Mouse (Mus musculus) layer of hippocampus, adult 8-10 months (tissue): ENCODE results near the gene Clic1. TPM values are rescaled to one million over a fixed set of nuclear protein-coding genes. Genes with fewer than 3 reads are reported as not detected.
A peak's percentile ranks its signal among the peaks of the same experiment; 100 is the strongest.
"Not testable (repeated sequence)": the region's sequence is repeated elsewhere in the genome, so short reads cannot be mapped to it uniquely, and the experiment has no call there.

Source experiments
- DNase-seq, 2 experiments: peaks; one replicate each; pipeline ENCODE4 v3.0.0; 2022; ENCODE audit warnings: low spot score in 2 of 2
- total RNA-seq, 4 experiments: library from RNA; stranded (reverse); gene quantifications; 2 replicates each; pipeline ENCODE4 v1.2.4; 2022

Gene Clic1
- total RNA-seq = 10 to 100 TPM in 2 of 4 experiments, 1 to 10 TPM in 2; 9.2 to 27.8 (median 15.9) TPM

DNA sequence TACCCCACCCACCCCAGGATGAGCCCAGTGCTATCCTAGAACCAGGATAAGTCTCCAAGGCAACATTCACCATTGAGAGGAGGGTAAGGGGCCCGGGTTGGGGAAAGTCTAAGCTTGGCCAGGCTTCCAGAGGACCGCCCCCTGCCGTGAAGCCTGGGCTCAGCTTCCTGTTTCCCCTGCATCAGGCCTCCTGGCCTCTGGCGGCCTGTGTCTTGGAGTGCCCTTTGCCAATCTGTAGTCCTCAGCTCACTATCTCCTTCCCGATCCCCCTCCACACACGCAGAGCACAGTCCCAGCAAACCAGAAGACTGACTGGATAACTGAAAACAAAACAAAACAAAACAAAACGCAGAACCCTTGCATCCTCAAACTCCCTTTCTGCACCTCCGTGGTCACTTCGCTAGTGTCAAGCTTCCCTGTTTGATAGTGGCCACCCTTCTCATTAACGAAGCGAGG is at the start of gene Clic1:
Clic1 (plus strand) TSS at position 406 of the 456 bp plus-strand sequence.
- DNase-seq = no peak

DNA sequence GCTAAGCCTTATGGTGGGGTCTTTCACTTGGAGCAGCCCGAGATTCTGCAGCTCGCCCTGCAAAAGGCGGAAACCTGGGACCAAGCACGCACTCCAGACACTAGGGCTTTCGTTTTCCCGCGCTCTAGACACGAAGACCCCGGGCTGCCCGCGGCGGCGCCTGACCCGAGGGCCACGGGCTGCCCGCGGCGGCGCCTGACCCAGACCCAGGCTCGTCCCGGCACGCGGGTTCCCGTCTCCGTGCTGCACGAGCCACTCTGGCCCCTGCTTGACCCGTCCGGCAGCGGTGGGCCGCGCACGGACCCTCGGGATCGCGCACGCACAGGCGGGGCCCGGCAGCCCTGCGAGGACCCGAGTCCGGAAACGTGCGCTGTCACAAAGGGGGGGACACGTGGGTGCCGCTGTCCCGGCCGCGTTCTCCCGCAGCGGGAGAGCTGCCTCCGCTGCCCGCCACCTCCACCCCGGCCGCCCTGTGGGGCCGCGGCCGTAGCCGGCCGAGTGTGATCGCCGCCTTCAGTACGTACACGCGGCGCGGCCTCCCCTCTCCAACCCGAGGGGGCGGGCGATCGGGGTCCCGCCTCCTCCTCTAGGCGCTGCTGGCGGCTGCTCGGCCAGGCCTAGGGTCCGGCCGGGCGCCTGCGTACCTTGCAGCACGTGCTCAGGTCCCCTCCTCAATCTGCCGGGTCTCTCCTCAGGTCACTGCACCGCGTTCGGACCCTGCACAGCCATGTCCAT is 48.9 kb upstream of the Clic1 start, which contains the start of gene Vars:
Vars (plus strand) TSS at position 271 of the 735 bp plus-strand sequence.
- DNase-seq = peak; percentile 63 to 70

GRCm38 (mm10) chr17:35001452-35002152 is 48.2 kb upstream of the Clic1 start:
- DNase-seq = no peak

- DNase-seq = no peak
These were observed 47.5 kb upstream of the Clic1 start for GRCm38 (mm10) chr17:35002153-35002865.

GRCm38 (mm10) chr17:35003022-35003838 is 46.5 kb upstream of the Clic1 start:
- no peak for DNase-seq

GRCm38 (mm10) chr17:35004075-35004717 is 45.6 kb upstream of the Clic1 start:
- DNase-seq = no peak

GRCm38 (mm10) chr17:35005158-35005557 is 44.6 kb upstream of the Clic1 start:
- DNase-seq = no peak

DNA sequence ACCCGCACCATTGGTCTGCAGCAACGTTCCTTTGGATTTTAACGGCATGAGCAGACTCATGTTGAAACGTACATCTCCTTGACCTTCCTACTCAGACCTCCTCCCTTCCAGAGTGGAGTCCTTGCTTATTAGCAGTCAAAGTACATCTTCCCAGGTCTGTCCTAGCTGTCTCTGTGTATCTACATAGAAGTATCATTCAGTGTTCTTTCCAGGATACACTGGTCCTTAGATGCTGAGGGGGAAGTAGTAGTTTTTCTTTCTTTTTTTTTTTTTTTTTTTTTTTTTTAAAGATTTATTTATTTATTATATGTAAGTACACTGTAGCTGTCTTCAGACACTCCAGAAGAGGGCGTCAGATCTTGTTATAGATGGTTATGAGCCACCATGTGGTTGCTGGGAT is 43.9 kb upstream of the Clic1 start:
- not testable (repeated sequence) for DNase-seq

DNA sequence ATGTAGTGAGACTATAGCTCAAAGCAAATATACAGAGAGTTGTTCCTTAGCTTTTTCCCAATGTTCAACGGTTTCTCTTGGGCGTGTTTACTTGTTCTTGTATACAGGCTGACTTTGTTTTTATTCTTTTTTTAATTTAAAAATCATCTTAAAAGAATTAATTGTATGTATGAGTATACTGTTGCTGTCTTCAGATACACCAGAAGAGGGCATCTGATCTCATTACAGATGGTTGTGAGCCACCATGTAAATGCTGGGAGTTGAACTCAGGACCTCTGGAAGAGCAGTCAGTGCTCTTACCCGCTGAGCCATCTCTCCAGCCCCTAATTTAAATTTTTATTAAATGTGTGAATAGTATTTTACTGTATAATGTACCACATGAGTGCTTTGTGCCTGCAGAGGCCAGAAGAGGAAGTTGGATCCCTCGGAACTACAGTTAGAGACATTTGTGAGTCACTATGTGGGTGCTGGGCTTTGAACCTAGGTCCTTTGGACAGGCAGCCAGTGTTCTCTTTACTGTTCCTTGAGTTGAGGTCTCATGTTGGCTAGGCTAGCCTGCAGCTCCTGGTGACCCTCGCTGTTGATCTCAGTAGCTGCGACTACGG is 42.3 kb upstream of the Clic1 start:
- DNase-seq = no peak

GRCm38 (mm10) chr17:35009586-35009985 is 40.2 kb upstream of the Clic1 start:
- DNase-seq = no peak

DNA sequence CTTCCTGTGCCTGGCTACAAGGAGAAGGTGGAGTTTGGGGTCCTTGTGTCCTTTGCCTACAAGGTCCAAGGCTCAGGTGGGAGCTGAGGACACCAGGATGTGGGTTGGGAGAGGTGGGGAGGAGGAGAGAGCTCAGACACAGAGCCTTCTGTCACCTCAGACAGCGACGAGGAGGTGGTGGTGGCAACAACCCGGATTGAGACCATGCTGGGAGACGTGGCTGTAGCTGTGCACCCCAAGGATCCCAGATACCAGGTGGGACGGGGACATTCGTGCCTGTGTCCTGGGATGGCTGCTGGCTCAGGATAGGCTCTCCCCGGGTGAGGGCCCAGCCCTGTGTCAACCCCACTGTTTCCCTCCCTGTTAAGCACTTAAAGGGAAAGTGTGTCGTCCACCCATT is 38.3 kb upstream of the Clic1 start:
- DNase-seq = no peak

DNA sequence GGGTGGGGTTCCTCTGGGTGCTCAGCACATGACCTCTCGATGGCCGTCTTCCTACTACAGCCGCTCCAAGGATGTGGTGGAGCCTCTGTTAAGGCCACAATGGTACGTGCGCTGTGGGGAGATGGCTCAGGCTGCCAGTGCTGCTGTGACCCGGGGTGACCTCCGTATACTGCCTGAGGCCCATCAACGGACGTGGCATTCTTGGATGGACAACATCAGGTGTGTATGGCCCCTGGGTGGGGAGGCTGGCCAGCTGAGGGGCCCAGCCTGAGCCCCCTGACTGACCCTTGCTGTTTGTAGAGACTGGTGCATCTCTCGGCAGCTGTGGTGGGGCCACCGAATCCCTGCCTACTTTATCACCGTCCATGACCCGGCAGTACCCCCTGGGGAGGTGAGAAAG is 37.3 kb upstream of the Clic1 start:
- no peak for DNase-seq

- no peak for DNase-seq
These were observed 36.5 kb upstream of the Clic1 start for GRCm38 (mm10) chr17:35013221-35013620.

- DNase-seq = no peak
These were observed 34.5 kb upstream of the Clic1 start for GRCm38 (mm10) chr17:35015296-35015695.

DNA sequence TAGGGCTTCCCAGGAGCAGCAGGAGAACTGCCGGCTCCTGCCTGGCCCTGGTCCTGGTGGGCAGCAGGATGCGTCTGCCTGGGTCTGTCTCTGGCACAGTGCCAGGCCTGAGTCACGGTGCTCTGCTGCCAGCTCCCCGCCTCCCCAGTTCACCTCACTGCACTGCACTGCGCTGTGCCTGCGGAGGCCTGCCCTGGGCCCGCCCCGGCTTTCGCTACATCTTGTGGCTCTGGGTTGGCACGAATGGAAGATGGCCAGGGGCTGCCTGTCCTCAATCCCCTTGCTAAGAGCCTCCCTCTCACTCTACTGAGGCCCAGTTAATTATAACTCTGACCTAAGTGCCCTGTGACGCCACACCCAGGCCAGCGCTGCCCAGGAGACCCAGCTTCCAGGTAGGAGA is 33.4 kb upstream of the Clic1 start, which contains the start of gene Vwa7:
Vwa7 (plus strand) TSS at position 204 of the 400 bp plus-strand sequence.
- no peak for DNase-seq

GRCm38 (mm10) chr17:35016791-35017705 is 32.7 kb upstream of the Clic1 start:
- DNase-seq = no peak

DNA sequence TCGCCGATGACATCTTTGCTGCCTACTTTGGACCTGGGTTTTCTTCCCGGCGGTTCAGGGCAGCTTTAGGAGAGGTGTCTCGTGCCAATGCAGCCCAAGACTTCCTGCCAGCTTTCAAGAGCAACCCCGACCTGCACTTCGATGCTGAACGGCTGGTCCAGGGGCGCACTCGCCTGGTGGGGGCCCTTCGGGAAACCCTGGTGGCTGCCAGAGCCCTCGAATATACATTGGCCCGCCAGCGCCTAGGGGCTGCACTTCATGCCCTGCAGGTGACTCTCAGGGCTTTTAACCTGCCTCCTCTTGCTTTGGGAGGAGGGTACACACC is 32.1 kb upstream of the Clic1 start:
- DNase-seq = no peak

- no peak for DNase-seq
These were observed 31.6 kb upstream of the Clic1 start for GRCm38 (mm10) chr17:35018171-35018570.

GRCm38 (mm10) chr17:35019894-35020293 is 29.9 kb upstream of the Clic1 start:
- DNase-seq = no peak
